ENCODE assay signal across 7 mouse cellular contexts in the genomic region with DNA sequence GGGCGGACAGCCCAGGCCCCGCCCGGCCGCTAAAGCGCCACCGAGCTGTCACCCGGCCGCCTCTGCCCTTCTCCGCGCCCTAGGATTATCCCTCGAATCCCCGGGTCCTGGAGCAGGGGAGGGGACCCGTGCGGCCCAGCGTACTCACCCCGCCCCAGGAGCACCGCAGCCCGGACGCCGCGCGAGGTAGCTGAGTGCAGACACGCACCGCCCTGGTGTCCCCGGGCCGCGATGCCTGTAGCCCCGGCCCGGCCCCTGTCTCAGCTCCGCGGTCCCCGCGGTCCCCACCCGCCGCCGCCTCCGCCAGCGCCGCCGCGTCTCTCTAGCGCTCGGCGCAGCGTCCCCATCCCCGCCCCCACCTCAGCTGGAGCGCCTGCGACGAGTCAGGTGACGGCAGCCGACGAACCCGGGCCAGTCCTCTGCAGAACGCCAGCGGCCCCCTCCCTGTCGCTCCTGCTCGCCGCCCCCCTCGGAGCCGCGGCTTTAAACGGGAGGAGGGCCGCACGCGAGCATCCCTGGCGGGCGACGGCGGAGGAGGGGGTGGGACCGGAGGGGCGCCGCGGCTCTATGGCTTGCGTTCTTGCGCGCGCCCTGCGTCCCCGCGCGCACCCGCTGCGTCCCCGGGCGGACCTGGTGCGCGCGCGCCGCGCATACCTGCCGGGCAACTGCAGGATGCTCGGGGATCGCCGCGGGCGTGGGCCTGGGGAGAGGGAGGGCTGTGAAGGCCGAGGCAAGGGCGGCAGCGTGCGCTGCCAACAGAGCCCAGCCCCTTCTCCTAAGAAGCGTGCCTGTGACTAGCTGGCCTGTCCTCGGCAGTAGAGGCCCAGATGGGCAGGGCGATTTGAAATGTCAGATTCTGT. TPM values are rescaled to one million over a fixed set of nuclear protein-coding genes. Genes with fewer than 3 reads are reported as not detected.
A peak's percentile ranks its signal among the peaks of the same experiment; 100 is the strongest.
DNase-seq lines count a peak whose midpoint lies in the region; ATAC-seq and TF ChIP-seq lines count a peak whose summit lies in the region.

Gene Snap91, minus strand, starts transcription at position 542 of the 860 bp plus-strand sequence.

- peak within 1 kb of the TSS; percentile 64 for H3K4me3 ChIP-seq in embryonic facial prominence, embryonic 14.5 days (ENCODE audit: low read depth, low read length)
- H3K4me3 ChIP-seq in midbrain, embryonic 11.5 days (ENCODE audit: low read depth, low read length), result peak within 1 kb of the TSS; percentile 60

- in situ Hi-C loops in Patski (cut with MboI; ENCODE audit: low pct_unique_long_range_greater_than_20kb), result no loop called here

- H3K9ac ChIP-seq in embryonic facial prominence, embryonic 14.5 days (ENCODE audit: low read depth, low read length), result peak within 1 kb of the TSS; percentile 63
- H3K9ac ChIP-seq in midbrain, embryonic 11.5 days (ENCODE audit: low read length), result peak within 1 kb of the TSS; percentile 66

- peaks cover 42% of the 10 kb centered on the region for H3K27me3 ChIP-seq in Patski
- peaks cover 55% of the 10 kb centered on the region for H3K27me3 ChIP-seq in embryonic facial prominence, embryonic 14.5 days (replicated peaks; ENCODE audit: control insufficient read depth, insufficient read depth, low read length)
- H3K27me3 ChIP-seq in midbrain, embryonic 11.5 days (ENCODE audit: control insufficient read depth, insufficient read depth, low read length), result peaks cover 20% of the 10 kb centered on the region

- ATAC-seq in Patski, result peak; percentile 75
- ATAC-seq in embryonic facial prominence, embryonic 14.5 days (ENCODE audit: low read depth), result peak; percentile 94
- ATAC-seq in midbrain, embryonic 11.5 days (ENCODE audit: low FRiP score), result peak; percentile 94

- H3K4me1 ChIP-seq in embryonic facial prominence, embryonic 14.5 days (ENCODE audit: control insufficient read depth, insufficient read depth, low read length), result no peaks in the 10 kb centered on the region
- peaks cover 4% of the 10 kb centered on the region; the same call in 1 of the 2 replicates for H3K4me1 ChIP-seq in midbrain, embryonic 11.5 days (ENCODE audit: control insufficient read depth, insufficient read depth, low read length)

- under 1% methylated on average over 47 of the region's 104 CpGs for WGBS in embryonic facial prominence, embryonic 14.5 days
- under 1% methylated on average over 69 of the region's 104 CpGs for WGBS in midbrain, embryonic 11.5 days

- TF ChIP-seq CTCF in Patski (IDR thresholded peaks at IDR 0.05), result no peak

- peak within 1 kb of the TSS; percentile 99 for H3K4me2 ChIP-seq in embryonic facial prominence, embryonic 14.5 days (ENCODE audit: low read depth, low read length)
- peak within 1 kb of the TSS; percentile 94 for H3K4me2 ChIP-seq in midbrain, embryonic 11.5 days

- no peak for DNase-seq in Patski (ENCODE audit: low read depth, low spot score)
- DNase-seq in adrenal gland, postnatal 4 days (ENCODE audit: low spot score in 2 of 2), result peak; percentile 9 to 17
- peak; percentile 81 for DNase-seq in embryonic facial prominence, embryonic 14.5 days (ENCODE audit: low spot score)
- DNase-seq in heart, postnatal 4 days, result peak; percentile 76
- DNase-seq in layer of hippocampus, postnatal 36 days, result peak; percentile 86 to 87
- DNase-seq in midbrain, embryonic 11.5 days (ENCODE audit: low spot score, missing footprints), result peak; percentile 96
- DNase-seq in telencephalon, adult 2 months (ENCODE audit: low read depth, low spot score), result peak; percentile 90

- CTCF ChIA-PET in Patski (lab: Charles Lee), result interaction anchor here (1.8 kb wide), 1 partner anchor 10 kb away, joined by 5 read pairs; no protein-coding TSS in a partner anchor

- no peaks in the 10 kb centered on the region for H3K36me3 ChIP-seq in embryonic facial prominence, embryonic 14.5 days (ENCODE audit: control insufficient read depth, insufficient read depth, low read length)
- H3K36me3 ChIP-seq in midbrain, embryonic 11.5 days (ENCODE audit: control insufficient read depth, insufficient read depth, low read length), result no peaks in the 10 kb centered on the region

- POLR2A ChIA-PET in Patski (lab: Charles Lee), result interaction anchor here (0.6 kb wide), 1 partner anchor 167 kb away, joined by 4 read pairs; no protein-coding TSS in a partner anchor

- H3K27ac ChIP-seq in embryonic facial prominence, embryonic 14.5 days (replicated peaks; ENCODE audit: low read depth, low read length), result no peak within 1 kb of the TSS
- peak within 1 kb of the TSS; percentile 68 for H3K27ac ChIP-seq in midbrain, embryonic 11.5 days (ENCODE audit: low read depth, low read length)

- H3K9me3 ChIP-seq in embryonic facial prominence, embryonic 14.5 days (ENCODE audit: control insufficient read depth, low read length), result no peaks in the 10 kb centered on the region
- H3K9me3 ChIP-seq in midbrain, embryonic 11.5 days (ENCODE audit: control insufficient read depth, low read length), result no peaks in the 10 kb centered on the region

RNA-seq across cellular contexts. Expression of gene Snap91, which starts in this region (rescaled TPM):
- 16.7 TPM for polyA plus RNA-seq in Patski (2021)
- total RNA-seq in adrenal gland, postnatal 4 days (2021), result 10 to 100 TPM; 33.1 to 36.8 TPM
- 9.5 and 10.7 TPM in 2 replicates for polyA plus RNA-seq in embryonic facial prominence, embryonic 14.5 days (2014; fragmentation: Nextera tagmentation; extraction: Ambion mirVana)
- 100 to 1,000 TPM in 1 of 2 experiments, 10 to 100 TPM in 1; 94.6 to 105 TPM for total RNA-seq in heart, postnatal 4 days (2021)
- total RNA-seq in layer of hippocampus, postnatal 36 days (2021), result 100 to 1,000 TPM; 390 to 392 TPM
- 12.2 and 13.1 TPM in 2 replicates for polyA plus RNA-seq in midbrain, embryonic 11.5 days (2014; fragmentation: Nextera tagmentation; extraction: Ambion mirVana)
